Mouse (Mus musculus) liver, postnatal 0 days (tissue): ENCODE data around the gene Dhx33.

Experiments used
- CTCF ChIP-seq: sonication (generic); IDR thresholded peaks from 2 replicates; pipeline ENCODE4 v1.5.1; 2016; ENCODE audit warnings: antibody characterized with exemption, low read depth
- EP300 ChIP-seq: IDR thresholded peaks from 2 replicates; pipeline ENCODE4 v1.6.1; 2016; ENCODE audit warnings: antibody characterized with exemption, low read depth, mild to moderate bottlenecking

- TF ChIP-seq CTCF, result peak; percentile 64
- TF ChIP-seq EP300, result no peak
These were observed 30.3 kb downstream of the Dhx33 start for GRCm38 (mm10) chr11:70973947-70974346.
